Mouse (Mus musculus) intestine, embryonic 14.5 days (tissue): ENCODE measurements around the gene Mindy4b-ps. TPM values are rescaled to one million over a fixed set of nuclear protein-coding genes. Genes with fewer than 3 reads are reported as not detected.
A peak's percentile ranks its signal among the peaks of the same experiment; 100 is the strongest.

Experiments
- ATAC-seq: fragments of 200-750 bp; cut with Nextera tagmentation; replicated peaks from 2 replicates; pipeline ENCODE4 v1.8.0; 2017; ENCODE audit warnings: low read depth, moderate number of reproducible peaks, moderate TSS enrichment, moderate library complexity; ENCODE audit not compliant: low FRiP score, low TSS enrichment
- DNase-seq: peaks from one replicate; pipeline ENCODE4 v3.0.0-alpha.2; 2018; ENCODE audit warnings: low spot score
- H3K27ac ChIP-seq: fragments of 300-500 bp; sonication (generic); 2 replicates; pipeline ENCODE4 v1.5.1; 2014; ENCODE audit warnings: low read depth, mild to moderate bottlenecking, control low read depth
- H3K27me3 ChIP-seq: fragments of 300-500 bp; sonication (generic); replicated peaks from 2 replicates; pipeline ENCODE4 v1.6.1; 2014; ENCODE audit warnings: low read length, control low read depth; ENCODE audit not compliant: control insufficient read depth, insufficient read depth
- H3K36me3 ChIP-seq: fragments of 300-500 bp; sonication (generic); 2 replicates; pipeline ENCODE4 v1.6.1; 2014; ENCODE audit warnings: low read length, control low read depth; ENCODE audit not compliant: control insufficient read depth, insufficient read depth
- H3K4me1 ChIP-seq: fragments of 300-500 bp; sonication (generic); replicated peaks from 2 replicates; pipeline ENCODE4 v1.6.1; 2014; ENCODE audit warnings: low read length, control low read depth, mixed read lengths; ENCODE audit not compliant: control insufficient read depth, insufficient read depth
- H3K4me2 ChIP-seq: fragments of 300-500 bp; sonication (generic); 2 replicates; pipeline ENCODE4 v1.6.1; 2014; ENCODE audit warnings: low read length
- H3K4me3 ChIP-seq: fragments of 300-500 bp; sonication (generic); 2 replicates; pipeline ENCODE4 v1.5.1; 2014; ENCODE audit warnings: low read depth, low read length, control low read depth, mixed read lengths
- H3K9ac ChIP-seq: fragments of 300-500 bp; sonication (generic); 2 replicates; pipeline ENCODE4 v1.6.1; 2014; ENCODE audit warnings: mild to moderate bottlenecking, low read length
- H3K9me3 ChIP-seq: fragments of 300-500 bp; sonication (generic); 2 replicates; pipeline ENCODE4 v1.6.1; 2016; ENCODE audit warnings: low read length, control low read depth; ENCODE audit not compliant: control insufficient read depth
- WGBS: fragments of 180-500 bp; shearing (Covaris S2); extraction: QIAGEN DNeasy Blood & Tissue Kit; methylation state at CpG from one replicate; pipeline ENCODE4 v1.1.7; 2014; 5-methylcytosine and 5-hydroxymethylcytosine counted together
- polyA plus RNA-seq: library from polyadenylated mRNA; unstranded; fragments of >200 nt; fragmentation: Nextera tagmentation; extraction: Ambion mirVana; gene quantifications from 2 replicates; pipeline ENCODE4 v1.2.1, GENCODE M21; 2014

Gene Mindy4b-ps
- polyA plus RNA-seq, 1 experiment from 2014 or later = not detected

DNA sequence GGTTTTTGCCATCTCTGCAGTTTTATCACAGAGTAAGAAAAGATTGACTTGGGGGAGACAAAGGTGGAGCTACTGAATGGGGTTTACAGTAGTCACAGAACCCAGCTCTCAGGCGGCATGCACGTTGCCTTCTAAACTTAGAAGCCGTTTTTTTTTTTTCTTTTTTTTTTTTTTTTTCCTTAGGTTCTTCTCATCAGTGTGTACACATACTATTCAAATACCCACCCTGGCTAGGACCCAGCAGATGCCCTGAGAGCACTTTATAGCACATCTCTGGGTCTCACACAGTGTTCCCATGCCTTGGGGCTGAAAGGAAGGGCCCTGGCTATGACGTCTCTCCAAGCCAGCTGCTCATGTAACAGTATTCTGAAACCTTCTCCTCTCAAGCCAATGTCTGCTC lies 23.4 kb downstream of the Mindy4b-ps start:
- Histone ChIP-seq H3K4me3 (no peak overlapping the region), H3K36me3 (no peaks in the 10 kb centered on the region), H3K4me2 (no peak overlapping the region), H3K9ac (no peak overlapping the region), H3K27me3 (no peaks in the 10 kb centered on the region), H3K4me1 (no peaks in the 10 kb centered on the region), H3K27ac (no peak overlapping the region), H3K9me3 (no peaks in the 10 kb centered on the region)
- no peak for ATAC-seq
- DNase-seq = no peak
- 90% methylated on average over 4 of the region's 4 CpGs for WGBS

DNA sequence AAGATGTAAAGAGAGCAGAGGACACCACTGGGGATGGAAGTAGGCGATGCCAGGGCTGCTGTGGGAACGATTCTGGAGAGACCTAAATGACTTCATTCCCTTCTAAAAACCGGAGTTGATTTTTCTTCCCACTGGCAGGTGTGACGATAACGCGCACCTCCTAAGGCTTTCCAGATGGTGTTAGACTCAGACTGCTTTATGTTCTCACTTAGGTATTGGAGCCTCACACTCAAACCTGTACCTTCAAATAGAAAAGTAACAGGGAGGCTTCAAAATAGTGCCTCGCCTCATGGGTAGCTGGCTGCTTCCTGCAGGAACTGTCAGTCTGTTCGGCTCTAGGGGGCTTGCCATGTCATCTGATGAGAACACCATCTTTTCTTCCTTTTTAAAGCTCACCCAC lies 23.9 kb downstream of the Mindy4b-ps start:
- no peak overlapping the region for H3K4me3 ChIP-seq
- no peak overlapping the region for H3K9ac ChIP-seq
- no peaks in the 10 kb centered on the region for H3K27me3 ChIP-seq
- H3K4me1 ChIP-seq = no peaks in the 10 kb centered on the region
- DNase-seq = no peak
- no peak overlapping the region for H3K4me2 ChIP-seq
- no peaks in the 10 kb centered on the region for H3K36me3 ChIP-seq
- no peak for ATAC-seq
- 88% methylated on average over 8 of the region's 8 CpGs for WGBS
- H3K9me3 ChIP-seq = no peaks in the 10 kb centered on the region
- H3K27ac ChIP-seq = no peak overlapping the region

DNA sequence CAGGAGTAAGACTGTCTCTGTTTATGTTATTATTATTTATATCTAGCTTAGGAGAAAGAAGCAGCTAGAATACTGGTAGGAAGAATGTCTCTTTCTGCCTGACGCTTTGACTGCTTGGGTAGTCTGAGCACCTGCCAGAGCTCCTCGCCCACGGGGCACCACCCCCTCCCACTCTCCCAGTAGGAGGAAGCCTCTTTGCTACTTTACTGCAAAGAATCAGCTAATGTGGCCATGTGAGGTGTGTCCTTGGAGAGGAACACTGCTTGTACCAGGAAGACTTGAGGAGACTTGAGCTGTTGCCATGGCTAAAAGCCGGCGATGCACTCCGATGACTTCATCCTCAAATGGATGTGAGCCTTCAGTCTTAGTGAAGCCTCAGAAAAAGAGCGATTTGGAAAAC lies 32.6 kb downstream of the Mindy4b-ps start:
- no peak overlapping the region for H3K9ac ChIP-seq
- H3K36me3 ChIP-seq = no peaks in the 10 kb centered on the region
- no peak overlapping the region for H3K27ac ChIP-seq

DNA sequence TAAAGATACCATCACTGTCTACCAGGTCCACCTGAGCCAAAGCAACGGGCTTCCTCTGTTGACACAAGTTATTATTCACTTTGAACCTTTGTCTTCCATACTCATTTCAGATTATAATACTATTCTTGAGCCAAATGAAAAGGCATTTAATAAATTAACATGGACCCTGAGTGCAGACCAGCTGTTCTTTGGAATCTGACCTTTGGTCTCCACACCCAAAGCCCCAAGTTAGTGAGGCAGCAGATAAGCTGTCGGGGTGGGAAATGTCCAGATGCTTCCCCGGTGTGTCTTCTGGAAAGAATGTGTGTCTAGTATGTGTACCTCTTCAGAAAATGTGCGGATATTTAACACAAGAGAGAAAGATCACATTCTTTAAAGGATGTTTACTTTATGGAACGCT lies 33.1 kb downstream of the Mindy4b-ps start:
- ATAC-seq = no peak
- no peaks in the 10 kb centered on the region for H3K27me3 ChIP-seq
- no peak overlapping the region for H3K27ac ChIP-seq
- H3K4me2 ChIP-seq = no peak overlapping the region
- 29% methylated on average over 5 of the region's 5 CpGs for WGBS
- peaks cover 8% of the 10 kb centered on the region; the same call in 1 of the 2 replicates for H3K4me1 ChIP-seq
- H3K9me3 ChIP-seq = no peaks in the 10 kb centered on the region
- H3K36me3 ChIP-seq = no peaks in the 10 kb centered on the region
- DNase-seq = no peak
- H3K9ac ChIP-seq = no peak overlapping the region
- H3K4me3 ChIP-seq = no peak overlapping the region

More for the DNA sequence above, 32.6 kb downstream of the Mindy4b-ps start:
- Histone ChIP-seq H3K27me3 (no peaks in the 10 kb centered on the region), H3K4me2 (no peak overlapping the region), H3K4me3 (no peak overlapping the region), H3K9me3 (no peaks in the 10 kb centered on the region), H3K4me1 (peaks cover 8% of the 10 kb centered on the region; the same call in 1 of the 2 replicates)
- 56% methylated on average over 7 of the region's 7 CpGs for WGBS
- ATAC-seq (no peak), DNase-seq (no peak)

DNA sequence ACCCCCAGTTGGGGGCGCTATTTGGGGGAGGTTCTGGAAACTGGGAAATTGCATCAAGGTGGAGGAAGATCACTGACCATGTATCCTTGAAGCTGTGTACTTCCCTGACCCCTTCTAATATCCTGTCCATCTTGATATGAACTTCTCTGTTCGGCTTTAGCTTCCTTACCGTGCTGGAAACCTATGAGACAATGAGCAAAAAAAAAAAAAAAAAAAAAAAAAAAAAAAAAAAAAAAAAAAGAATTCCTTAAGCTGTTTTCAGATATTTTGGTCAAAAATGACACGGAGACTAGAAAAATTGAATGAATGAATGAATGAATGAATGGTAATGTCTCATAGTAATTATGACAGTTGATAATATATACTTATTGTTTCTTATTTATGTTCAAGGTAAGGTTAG lies 35.6 kb downstream of the Mindy4b-ps start:
- H3K27me3 ChIP-seq = no peaks in the 10 kb centered on the region
- WGBS = 73% methylated on average over 4 of the region's 4 CpGs
- DNase-seq (no peak), ATAC-seq (no peak)
- H3K36me3 ChIP-seq = no peaks in the 10 kb centered on the region
- no peaks in the 10 kb centered on the region for H3K9me3 ChIP-seq
- H3K4me1 ChIP-seq = peaks cover 8% of the 10 kb centered on the region; the same call in 1 of the 2 replicates
- no peak overlapping the region for H3K27ac ChIP-seq
- H3K4me2 ChIP-seq = no peak overlapping the region
- no peak overlapping the region for H3K9ac ChIP-seq
- H3K4me3 ChIP-seq = no peak overlapping the region

DNA sequence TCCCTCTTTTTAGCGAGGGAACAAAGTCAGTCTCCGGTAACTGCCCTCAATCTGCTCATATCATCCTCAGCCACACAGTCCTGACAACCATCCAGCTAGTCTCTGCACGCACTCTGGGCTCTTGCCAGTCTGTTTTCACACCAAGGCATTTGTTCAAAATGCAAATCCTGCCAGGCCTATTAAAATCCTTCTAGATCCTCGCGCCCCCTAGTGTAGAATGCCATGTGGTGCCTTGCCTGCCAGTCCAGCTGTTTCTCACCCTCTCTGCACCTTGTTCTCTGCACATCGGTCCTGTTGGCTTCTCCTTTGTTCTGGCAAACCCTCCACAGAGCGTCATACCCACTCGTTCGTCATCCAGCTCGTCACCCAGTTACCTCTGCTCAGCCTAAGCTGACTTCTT lies 36.2 kb downstream of the Mindy4b-ps start:
- Histone ChIP-seq H3K4me2 (no peak overlapping the region), H3K36me3 (no peaks in the 10 kb centered on the region), H3K4me1 (peaks cover 8% of the 10 kb centered on the region; the same call in 1 of the 2 replicates), H3K9ac (no peak overlapping the region), H3K9me3 (no peaks in the 10 kb centered on the region), H3K4me3 (no peak overlapping the region), H3K27ac (no peak overlapping the region), H3K27me3 (no peaks in the 10 kb centered on the region)
- 28% methylated on average over 10 of the region's 10 CpGs for WGBS
- DNase-seq (peak; percentile 59), ATAC-seq (no peak)

DNA sequence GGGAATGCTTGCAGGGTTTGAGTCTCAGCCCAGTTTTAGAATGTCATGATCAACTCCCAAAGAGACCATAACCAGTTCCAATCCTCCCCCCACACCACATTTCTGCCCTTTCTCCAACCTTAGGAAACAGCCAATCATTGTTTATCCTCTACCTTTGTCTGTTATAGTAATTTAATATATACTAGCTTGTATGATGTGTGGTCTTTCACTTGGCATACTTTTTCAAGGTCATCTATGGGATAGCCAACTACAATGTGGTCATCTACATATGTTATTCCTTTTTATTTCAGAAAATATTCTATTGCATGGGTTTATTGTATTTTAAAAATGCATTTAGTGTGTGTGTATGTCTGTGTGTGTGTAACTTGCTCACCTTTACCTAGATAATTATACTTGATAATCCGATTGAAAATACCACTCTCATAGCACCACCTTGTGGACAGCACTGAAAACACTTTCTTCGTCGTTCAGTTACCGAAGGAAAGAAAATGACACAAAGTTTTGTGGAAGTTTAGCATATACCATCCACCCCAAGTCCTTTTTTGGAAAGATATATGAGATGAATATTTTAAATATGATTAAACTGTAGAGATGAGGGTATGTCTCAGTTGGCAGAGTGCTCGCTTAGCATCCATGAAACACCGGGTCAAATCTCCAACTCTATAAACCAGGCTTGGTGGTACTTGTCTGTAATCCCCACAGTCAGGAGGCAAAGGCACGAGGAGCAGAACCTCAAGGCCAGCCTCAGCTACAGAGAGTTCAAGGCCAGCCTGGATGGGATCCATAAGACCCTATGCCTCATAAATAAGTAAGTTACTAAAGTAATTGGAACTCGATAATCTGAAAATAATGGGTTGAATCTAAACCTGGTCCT lies 37.7 kb downstream of the Mindy4b-ps start:
- ATAC-seq = 0 out of 2 replicates have a peak, but pooled peaks have one; percentile 40
- Histone ChIP-seq H3K4me3 (no peak overlapping the region), H3K4me2 (no peak overlapping the region), H3K9ac (no peak overlapping the region), H3K9me3 (no peaks in the 10 kb centered on the region), H3K27ac (no peak overlapping the region), H3K36me3 (no peaks in the 10 kb centered on the region), H3K4me1 (peaks cover 5% of the 10 kb centered on the region; the same call in 1 of the 2 replicates), H3K27me3 (no peaks in the 10 kb centered on the region)
- DNase-seq = no peak
- 35% methylated on average over 8 of the region's 8 CpGs for WGBS

DNA sequence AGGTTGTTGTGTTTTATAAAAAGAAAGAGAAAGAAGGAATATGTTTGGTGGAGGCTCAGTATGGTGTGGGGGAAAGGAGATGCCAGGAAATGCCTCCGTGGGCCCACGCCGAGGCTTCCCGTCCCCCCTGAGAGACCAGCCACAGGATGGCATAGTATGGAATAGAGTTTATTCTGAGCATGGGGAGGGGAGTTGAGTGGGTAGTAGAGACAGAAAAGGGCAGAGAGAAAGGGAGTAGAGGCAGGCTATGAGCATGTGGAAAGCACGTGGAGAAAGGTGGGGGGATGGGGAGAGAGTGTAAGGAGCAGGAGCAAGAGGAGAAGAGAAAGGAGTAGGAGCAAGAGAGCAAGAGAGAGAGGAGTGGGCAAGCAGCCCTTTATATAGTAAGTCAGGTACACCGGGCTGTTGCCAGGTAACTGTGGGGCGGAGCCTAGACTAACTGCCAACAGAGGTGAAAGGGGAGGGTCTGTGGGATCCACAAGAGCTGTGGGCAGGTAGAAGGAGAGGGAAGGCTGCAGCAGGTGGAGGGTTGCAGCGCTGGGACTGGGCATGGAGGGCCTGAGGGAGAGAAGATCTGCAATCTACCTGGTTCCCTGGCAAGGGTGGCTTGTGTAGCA lies 38.4 kb downstream of the Mindy4b-ps start:
- no peak for DNase-seq
- no peak overlapping the region for H3K27ac ChIP-seq
- WGBS = 46% methylated on average over 8 of the region's 8 CpGs
- H3K27me3 ChIP-seq = no peaks in the 10 kb centered on the region
- H3K4me2 ChIP-seq = no peak overlapping the region
- H3K4me3 ChIP-seq = no peak overlapping the region
- 0 out of 2 replicates have a peak, but pooled peaks have one; percentile 53 for ATAC-seq
- H3K36me3 ChIP-seq = no peaks in the 10 kb centered on the region
- no peak overlapping the region for H3K9ac ChIP-seq
- H3K4me1 ChIP-seq = no peaks in the 10 kb centered on the region
- no peaks in the 10 kb centered on the region for H3K9me3 ChIP-seq
